Mouse (Mus musculus) adipocyte (in vitro differentiated cells): ENCODE results near the gene Cd163l1.

Experiments used
- DNase-seq: peaks from one replicate; pipeline ENCODE4 v3.0.0-alpha.2; 2016; ENCODE audit warnings: low spot score

Gene Cd163l1

DNA sequence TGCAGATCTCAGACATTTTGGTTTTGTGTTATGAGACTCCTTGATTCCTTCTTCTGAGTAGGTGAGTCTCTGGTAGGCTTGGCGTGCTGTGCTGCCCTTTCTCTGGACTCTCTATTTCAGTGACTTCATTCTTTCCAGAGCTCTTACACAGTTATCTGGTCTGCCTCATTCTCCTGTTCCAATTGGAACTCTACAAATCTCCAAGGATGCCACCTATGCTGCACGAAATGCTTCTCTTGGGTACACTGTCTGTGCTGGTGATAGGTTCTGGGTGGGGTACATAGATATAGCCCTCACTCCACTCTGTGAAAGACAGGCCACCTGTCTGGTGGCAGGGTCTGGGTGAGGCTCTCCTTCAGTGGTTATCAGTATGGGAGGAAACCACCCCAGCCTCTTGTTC is at the start of gene Cd163l1:
Gene Cd163l1, plus strand, starts transcription at position 301 of the 400 bp plus-strand sequence.
- DNase-seq, result no peak

DNA sequence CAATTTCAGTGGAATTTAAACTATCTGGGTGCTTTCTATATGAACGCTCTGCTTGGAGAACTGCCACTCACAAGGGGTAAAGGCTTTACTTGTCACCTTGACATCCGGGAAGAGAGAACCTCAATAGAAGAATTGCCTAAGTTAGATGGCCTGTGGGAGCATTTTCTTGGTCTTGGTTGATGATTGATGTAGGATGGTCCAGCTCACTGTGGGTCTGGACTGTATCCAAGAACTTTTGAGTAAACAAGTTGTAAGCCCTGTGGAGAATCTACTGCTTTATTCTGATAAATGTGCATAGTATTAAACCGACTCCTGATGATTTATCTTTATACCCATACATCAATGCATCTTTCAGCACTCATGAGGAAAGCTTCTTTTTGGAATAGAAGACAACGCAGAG is 48.7 kb upstream of the Cd163l1 start:
- peak; percentile 9 for DNase-seq

DNA sequence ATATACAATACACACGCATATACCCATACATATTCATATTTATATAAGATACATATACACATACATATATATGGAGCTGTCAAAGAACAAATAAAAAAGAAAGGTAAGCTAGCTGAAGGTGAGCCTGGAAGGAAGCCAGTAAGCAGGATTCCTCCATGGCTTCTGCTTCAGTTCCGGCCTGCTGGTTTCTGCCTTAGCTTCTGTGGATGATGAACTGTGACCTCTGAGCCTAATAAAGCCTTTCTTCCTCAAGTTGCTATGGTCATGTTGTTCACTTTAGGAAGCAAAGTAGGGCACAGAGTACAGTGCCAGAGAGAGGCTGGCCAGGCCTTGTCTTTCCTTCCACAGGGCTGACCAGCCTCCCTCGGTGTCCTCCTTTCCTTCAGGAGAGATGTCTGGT is 47.2 kb upstream of the Cd163l1 start:
- DNase-seq, result peak; percentile 46

DNA sequence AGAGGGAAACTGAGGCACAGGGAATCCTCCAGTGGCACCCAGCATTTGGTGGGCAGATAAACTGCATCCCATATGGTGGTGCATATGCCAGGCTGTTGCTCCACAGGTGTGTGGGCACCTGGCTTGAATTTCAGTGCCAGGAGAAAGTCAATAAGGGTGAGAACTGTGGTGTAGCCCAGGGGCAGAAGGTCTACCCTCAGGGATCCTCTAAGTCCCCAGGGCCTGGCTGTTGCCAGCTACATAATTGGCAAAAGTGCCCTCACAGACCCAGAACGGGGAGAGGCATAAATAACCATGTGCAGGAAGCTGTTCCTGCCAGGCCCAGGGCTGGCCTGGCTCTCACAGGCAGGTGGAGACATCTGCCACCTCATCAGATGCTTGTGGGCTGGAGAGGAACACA is 45.1 kb upstream of the Cd163l1 start, which contains the start of gene Olfr523:
Gene Olfr523, plus strand, starts transcription at position 282 of the 400 bp plus-strand sequence.
- no peak for DNase-seq

DNA sequence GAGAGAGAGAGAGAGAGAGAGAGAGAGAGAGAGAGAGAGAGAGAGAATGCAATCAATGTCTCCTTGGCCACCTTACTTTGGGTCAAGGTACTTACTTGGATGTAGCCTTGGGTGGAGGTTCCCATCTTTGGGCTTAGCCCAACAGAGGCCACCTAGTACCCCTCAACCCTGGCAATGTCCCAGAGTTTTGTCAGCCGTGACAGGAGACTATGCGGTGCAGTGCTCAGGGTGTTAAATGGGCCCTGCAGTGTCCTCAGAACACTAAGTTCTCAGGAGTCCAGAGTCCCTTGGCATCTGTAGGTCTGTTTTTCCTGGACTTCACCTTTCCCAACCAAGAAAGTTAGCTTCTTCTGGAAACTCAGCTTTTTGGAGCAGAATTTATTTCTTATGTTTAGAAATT is 38.9 kb upstream of the Cd163l1 start:
- no peak for DNase-seq

DNA sequence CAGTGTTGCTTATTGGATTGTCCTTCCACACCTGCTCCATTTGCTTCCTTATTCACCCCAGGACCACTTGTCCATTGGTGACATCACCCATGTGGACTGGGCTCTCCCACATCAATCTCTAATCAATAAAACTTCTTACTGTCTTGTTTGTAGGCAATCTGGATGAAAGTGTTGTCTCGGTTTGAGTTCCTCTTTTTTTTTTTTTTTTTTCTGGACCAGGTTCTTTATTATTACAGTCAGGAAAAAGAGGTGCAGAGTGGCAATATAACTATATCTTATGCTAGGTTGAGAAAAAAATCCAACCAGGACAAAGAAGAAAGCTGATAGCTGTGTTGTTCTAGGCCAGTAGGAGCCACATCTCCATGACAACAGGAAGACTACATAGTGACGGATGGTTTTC is 37.4 kb upstream of the Cd163l1 start:
- no peak for DNase-seq

DNA sequence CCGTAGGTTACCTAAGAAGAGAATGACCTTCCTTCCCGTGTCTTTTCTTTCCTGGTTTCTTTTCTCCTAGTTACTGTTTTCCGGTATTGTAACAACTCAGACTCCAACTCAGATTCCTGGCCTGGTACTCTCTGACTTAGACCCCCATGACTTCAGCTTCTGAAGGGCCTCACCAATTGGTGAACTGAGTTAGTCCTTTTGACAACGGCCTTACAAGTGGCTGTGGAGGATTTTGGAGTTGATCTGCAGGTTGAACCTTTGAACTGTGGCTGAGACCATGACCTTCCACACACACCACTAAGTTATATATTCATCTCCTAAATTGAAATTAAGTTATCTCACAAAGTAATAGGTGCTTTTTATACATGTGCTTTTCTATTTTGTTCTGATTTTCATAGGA is 33.9 kb upstream of the Cd163l1 start:
- DNase-seq, result no peak

DNA sequence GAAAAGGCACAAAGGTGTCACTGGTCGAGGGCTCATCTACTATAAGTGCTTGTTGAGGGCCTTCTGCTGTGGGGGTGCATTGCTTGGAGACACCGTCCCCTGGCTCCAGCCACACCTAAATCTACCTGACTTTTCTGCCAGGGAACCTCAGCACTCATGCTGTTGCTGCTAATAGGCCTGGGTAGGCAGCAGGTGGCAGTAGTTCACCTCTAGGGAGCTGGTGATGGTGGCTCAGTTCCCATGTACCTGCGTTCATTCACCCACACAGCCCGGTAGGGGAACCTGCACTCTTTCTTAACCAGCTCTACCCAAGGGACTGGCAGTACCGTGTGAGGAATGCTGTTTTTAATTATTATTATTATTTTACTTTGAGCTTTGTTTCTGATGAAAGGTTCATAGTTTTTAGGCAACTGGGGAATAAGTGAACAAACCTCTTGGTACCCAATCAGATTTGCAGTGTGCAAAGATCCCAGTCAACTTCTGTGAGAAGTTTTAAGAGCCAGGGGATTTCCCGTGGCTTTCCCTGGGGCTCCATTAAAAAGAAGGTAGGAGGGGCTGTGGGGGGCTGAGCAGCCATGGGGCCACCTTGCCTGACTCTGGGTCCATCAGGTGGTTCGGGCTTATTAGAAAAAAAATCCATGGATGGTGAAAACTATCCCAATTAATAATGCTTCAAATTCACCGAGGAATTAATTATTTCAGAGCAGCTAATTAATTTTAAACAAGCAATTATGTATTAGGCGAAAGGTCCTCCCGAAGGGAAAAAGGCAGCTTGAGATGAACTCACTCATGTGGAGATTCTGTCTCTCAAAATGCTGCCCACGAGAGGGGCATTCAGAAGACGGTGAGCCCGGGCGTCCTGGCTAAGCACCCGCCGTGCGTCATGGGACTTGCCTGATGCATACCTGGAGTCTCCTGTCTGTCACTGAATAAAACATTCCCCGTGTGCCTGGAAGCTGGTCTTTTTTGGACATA is 31.1 kb upstream of the Cd163l1 start:
- DNase-seq, result no peak

DNA sequence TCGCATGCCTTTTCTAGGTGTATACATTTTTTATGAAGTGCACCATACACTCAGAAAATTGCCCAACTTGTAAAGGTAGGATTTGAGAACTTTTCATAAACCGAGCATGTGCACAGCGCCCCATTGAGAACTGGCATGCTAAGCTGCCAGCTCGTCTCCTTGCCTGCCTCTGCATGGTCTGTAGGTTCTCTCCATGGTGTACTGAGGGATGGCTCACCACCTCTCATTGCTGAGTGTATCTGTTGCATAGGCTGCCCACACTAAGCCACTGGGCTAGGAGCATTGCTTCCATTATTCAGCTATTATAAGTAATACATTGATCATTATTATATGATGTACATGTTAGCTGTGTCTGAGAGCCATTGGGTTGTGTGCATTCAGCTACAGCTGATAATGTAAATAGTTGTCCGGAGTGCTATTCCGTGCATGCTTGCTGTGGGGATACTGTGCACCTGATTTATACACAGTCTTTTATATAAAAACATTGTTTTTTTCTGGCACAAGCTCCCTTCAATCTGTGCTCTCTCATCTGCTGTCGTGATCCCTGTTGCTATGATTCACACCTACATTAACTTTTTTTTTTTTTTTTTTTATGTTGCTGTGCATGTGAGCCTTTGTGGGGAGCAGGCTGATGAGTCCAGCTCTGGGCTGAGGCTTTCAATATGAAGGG is 30.2 kb upstream of the Cd163l1 start:
- DNase-seq, result no peak

DNA sequence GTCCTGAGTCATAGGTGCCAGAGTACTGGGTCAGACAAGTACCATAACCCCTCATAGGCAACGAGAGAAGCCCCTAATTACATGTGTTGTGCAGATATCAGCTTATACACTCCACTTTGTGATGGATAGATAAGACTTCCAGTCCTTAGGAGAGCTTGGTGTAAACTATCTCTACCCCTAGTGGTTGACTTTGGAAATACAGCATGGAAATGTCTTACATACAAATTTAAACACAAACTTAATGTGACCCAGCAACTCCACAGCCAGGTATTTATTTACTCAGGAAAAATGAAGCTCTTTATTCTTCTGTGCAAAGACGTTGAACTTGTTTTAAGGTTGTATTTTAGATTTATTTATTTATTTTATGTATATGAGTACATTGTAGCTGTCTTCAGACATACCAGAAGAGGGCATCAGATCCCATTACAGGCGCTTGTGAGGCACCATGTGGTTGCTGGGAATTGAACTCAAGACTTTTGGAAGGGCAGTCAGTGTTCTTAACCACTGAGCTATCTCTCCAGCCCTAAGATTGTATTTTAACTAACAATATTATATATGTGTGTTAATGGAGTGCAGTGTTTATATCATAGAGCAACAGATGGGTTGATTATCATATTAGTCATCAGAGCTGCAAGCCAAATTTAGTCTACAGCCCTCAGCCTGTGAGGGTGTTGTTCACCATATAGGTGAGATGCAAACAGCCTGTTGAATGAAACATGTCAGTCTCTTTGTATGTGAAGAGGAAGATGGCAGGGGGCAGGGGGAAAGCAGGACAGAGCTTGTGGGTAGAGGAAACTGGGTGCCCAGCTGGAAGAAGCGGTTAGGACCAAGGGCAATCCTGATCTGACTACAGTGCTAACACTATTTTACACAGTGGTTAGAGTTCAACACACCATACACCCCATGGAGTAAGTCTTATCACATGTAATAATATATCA is 29.4 kb upstream of the Cd163l1 start:
- peak; percentile 26 for DNase-seq

DNA sequence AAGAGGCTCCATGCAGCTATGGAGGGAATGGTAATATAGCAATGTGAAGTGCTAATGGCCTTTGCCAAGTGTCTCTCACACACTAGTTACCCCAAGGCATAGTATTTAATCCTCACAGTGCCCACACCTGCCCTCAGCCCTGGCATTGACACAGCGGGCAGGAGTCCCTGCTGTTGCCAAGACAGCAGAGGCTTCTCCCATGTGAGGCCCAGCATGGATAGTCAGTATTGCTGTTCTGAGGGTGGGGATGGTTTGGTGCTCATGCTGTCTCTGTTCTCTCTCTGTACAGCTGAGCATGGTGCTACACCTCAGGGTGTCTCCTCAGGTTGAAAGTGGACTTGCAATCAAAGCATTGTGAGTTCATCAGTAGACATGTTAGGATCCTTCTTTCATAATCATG is 27.6 kb upstream of the Cd163l1 start:
- DNase-seq, result no peak

DNA sequence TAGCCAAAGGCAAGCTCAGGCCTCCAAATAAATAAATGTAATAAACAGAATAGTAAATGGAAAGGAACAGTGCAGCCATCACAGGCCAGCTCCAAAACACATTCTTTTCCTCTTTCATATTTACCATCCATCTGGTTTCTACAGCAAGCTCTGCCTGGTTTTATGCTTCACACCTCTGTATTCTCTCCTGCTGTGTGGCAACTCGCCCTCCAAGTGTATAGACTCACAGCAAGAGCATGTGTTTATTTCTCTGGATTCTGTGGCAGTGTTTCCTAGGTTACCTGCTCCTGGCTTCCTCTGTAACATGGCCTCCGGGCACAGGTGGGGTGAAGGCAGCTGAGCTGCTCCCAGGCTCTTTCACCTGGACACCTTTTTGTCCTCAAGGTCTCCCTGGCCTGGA is 25.6 kb upstream of the Cd163l1 start:
- DNase-seq, result no peak

DNA sequence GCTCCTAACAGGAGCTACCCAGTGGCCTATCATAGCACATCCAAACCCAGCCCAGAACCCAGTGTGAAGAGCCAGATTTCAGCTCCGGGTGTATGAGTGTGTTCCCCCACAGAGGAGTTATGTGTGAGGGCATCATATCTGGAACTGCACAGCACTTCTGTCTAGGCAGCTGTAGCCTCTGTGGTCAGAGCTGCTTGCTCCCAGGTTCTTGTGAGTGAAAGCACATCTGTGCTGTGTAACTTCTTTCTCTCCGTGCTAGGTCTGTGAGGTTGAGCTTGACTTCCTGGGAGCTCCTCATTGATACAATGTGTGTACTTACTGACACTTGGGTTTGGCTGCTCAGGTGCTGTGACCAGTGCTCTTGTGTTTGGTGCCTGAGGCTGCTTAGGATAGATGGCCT is 25.2 kb upstream of the Cd163l1 start:
- DNase-seq, result no peak

DNA sequence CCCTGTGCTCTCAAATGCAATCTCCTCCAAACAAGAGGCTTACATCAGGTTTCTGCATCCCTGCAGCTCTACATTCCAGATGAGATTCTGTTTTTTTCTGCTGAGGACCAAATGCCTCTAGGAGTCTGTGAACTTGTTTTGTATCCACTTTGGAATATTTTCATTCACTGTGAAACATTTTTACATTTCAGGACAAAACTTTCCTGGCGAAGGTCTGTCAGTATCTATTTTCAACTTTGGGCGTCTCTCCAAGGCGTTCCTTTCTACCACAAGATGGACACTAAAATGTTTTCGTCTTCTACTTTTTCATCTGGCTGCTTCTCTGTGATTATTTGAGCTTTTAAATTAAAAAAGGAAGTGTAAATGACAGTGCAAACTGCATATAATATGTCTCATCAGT is 24.0 kb upstream of the Cd163l1 start:
- no peak for DNase-seq

DNA sequence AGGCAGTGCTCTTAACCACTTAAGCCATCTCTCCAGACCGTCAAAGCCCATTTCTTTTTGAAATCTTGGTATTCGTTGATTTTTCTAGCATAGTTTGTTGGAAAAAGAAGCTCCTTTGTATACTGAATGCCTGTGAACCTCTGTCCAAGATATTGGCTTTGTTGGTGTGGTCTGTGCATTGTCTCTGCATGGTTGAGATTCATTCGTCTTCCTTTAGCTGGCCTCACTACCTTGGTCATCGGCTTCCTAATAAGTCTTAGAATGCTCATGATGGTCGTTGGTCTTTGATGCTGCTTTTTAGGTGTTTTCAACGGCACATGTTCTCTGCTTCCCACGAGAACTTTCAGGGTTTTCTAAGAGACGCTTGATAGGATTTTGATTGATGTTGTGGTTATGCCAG is 22.1 kb upstream of the Cd163l1 start:
- DNase-seq, result no peak

DNA sequence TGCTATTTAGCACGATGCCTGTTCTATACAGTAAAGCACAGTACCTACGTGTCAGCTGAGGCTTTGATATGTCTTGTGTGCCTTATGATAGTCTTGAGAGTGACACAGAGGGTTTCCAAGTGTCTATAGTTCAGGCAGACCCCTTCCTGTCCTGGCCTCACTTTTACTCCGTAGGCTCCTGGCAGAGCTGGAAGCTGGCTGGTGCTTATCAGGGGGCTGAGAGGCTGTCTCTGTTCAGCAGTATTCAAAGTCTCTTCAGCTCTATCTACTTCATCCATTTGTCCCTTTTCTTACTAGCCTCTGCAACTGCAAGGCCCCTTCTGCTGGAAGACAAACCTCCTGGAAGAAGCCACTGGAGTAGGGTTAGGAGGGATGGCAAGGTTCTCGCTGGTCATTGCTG is 17.0 kb upstream of the Cd163l1 start:
- DNase-seq, result no peak

DNA sequence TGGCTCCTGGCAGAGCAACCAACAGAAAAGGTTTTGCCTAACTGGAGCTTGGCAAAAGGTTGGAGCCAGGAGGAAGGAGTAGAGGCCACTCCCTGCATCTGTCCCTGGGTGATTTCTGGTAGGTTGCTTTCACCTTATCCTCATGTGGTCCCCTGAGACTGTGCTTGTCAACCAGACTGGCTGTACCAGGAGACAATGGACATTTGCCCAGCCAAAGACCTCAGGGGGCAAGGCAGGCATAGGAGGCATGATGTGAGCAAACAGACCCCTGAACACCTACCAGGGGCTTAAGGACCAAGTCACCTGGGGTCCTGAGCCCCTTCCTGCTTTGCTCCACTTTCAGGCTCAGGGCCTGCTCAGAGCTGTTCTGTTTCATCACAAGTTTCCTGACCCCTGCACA is 12.2 kb upstream of the Cd163l1 start, which contains the start of gene Olfr524:
Gene Olfr524, minus strand, starts transcription at position 101 of the 400 bp plus-strand sequence.
- DNase-seq, result no peak

DNA sequence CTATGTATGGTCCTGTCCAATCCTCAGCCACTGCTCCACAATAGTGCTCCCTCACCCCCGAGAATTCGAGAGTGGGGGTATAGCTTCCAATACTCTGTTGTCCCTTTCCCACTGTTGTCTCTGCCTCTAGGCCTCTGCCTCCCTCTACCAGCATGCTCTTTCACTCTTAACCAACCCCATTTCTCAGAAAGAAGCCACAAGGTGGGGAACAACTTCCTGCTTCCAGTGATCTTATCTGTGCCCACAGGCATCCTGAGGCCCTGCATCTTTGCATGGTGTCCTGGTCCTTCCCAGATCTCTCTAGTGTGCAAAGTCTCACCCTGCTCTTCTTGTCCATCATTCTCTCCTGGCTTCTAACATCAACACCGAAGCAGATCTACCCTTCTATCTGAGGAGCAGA is 11.2 kb upstream of the Cd163l1 start:
- no peak for DNase-seq

DNA sequence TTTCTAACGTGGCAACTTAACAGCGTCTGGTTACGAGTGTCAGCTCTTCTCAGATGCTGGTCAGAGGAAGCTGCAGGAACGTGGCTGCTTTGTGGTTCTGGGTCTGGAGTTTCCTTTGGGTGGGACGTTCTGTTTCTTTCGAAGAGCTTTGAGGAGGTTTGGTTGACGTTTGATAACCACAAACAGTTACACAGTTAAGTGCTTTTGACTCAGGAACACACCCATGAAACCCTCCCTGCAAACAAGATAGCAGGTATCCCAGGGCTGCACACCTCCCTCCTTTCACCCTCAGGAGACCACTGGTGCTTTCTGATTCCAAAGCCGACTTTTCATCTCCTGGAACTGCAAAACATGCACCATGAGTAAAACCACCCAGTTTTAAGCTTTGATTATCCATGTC is 9.9 kb upstream of the Cd163l1 start:
- no peak for DNase-seq

DNA sequence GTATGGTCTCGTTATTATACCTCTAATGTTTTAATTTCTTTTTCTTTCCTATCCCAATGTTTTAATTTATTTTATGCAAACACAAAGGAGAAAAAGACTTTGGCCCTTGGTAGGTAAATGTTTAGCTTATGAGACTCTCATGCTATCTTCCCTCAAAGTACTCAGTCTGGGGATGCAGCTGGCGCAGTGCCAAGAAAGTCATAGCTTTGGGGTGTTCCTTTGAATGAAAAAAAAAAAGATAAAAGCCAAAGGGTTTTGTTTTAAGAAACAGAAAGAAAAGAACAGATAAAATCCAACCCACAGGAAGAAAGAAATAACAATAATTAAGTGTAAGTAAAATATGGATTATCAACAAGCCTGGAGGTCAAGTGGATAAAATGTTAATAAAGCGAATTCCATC is 9.4 kb upstream of the Cd163l1 start:
- no peak for DNase-seq

DNA sequence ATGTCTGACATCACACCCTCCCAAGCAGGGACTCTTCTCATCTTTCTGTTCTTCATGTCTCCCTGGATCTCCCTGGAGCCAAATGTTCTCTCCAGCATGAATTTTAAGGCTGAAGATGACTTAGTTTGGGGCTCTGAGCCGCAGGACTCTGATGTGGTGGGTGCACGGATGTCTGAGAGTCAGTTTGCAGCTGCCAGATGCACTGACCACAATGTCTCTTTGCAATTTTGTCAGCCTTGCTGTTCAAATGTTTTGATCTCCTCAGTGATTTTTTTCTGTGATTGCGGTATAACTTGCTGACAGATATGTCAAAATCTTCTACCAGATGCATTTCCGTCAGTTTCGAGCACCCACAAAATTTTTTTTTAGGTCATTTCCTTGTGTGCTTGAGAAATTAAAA is 4.2 kb upstream of the Cd163l1 start:
- DNase-seq, result no peak

DNA sequence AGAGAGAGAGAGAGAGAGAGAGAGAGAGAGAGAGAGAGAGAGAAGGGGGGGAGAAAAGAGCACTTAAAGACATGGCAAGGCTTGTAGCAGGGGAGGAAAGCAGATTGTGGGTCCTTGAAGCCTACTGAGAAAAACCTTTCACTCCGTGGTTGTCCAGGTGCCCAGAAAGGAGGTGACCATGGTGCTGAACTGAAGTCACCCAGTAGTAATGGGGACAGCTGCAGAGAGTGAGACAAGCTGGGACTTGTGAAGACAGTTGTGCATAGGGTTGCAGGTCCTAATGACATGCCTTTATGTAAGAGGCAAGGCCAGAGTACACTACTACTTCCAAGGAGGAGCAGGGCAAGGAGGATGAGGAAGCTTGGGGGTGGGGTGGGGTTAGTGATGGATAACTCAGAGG is 1.2 kb downstream of the Cd163l1 start:
- DNase-seq, result peak; percentile 19
